Mouse (Mus musculus) frontal cortex, postnatal 25 days (tissue): ENCODE results near the gene Cltb.
A peak's percentile ranks its signal among the peaks of the same experiment; 100 is the strongest.

Experiments used
- DNase-seq, 2 experiments: peaks; one replicate each; pipeline ENCODE4 v3.0.0; 2022; ENCODE audit warnings: low spot score in 2 of 2

Cltb gene

DNA sequence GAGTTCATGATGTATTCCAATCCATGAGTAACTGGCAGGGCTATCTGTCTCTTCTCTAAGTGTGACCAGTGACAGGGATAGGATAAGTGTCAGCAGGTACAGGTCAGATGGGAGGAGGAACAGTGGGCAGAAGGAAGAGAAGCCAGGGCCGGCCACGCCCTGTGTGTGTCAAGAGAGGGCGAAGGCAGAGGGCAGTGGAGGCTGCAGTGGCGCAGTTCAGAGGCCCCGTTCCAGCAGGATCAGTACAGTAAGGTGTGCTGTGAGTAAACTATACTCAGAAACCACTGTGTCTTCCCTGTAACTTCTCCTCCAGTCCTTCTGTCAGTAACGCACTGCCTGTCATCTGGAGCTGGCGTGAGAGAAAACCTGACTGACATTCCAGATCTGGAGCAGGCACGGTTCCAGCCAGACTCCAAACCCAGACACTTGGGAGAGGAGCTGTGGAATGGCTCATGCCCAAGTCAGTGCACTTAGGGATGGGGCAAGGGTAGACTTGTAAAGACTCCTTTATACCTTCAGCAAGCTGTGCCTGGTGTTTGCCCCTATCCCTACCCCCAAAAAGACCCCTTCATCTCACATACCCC lies 14.9 kb downstream of the Cltb start:
- DNase-seq: no peak

DNA sequence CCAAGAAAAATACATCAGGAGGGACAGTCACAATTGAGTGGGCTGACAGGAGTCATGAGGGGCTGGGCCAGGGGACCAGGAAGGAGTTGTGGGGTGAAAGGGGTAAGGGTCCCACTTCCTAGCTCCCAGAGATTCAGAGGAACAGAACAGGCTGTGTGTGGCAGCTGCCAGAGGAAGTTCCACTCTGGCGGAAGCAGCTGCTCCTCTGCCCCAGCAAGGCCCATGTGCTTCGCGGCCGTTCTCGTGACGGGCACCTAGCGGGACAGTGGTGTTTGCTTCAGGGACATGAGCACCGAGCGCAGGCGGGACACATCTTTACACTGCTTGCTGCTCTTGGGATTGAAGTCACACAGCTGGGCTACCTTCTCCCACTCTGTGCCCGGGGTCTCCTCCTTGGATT lies 17.5 kb downstream of the Cltb start:
- DNase-seq: no peak

DNA sequence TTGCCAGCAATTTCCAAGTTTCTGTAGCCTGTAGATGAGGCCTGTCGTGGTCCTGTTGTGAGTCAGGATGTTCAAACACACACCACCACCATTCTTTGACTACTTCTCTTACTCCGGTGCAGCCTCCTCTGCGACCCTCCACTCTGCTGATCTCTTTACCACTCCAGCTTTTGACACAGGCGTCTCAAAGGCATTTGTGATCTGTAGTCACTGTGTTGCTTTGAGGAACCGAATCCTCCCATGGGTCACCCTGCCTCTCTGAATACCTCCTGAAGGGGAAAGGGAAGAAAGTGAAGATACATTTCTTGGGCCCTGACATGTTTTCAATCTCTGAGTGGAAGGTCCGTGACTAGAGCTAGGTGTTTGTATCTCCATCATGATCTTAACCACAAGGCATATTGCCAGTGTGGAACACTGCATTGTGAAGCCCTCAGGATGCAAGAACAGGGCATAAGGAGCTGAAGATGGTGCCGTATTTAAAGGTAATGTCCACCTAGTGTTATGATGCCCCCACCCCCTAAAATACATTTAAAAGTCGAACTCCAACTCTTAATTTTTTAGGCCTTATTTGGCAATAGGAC lies 19.3 kb downstream of the Cltb start:
- no peak for DNase-seq

DNA sequence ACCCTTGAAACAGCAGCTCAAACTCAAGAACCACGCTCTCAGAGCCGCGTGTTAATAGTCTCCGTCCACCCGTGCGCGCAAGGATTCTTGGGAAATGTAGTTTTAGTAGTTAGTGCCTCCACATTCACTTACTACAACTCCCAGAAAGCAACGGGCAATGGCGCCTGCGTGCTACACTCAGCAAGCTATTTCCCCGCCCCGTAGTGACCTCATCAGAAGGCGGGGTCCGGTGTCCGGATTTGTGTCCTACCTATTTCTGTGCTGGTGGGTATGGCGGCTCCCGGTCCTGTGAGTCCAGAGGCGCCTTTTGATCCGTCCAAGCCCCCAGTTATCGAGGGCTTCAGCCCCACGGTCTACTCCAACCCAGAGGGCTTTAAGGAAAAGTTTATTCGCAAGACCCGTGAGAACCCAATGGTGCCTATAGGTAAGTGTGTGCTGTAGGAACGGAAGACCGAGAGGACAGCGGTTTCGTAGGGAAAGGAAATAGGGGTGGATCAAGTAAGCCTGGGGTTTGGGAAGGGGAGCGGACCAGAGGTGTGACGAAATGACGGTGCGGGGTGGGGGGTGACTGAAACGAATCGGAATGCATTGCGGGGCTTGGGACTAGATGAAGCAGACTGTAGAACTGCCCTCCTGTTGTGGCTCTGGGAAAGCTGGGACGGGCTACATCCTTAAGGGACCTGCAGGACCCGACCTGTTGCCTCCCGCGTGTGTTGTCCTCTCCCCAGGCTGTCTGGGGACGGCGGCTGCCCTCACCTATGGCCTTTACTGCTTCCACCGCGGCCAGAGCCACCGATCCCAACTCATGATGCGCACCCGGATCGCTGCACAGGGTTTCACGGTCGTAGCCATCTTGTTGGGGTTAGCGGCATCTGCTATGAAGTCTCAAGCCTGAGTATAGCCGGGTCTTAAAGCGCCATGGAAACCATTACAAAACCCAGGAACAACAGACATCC lies 20.9 kb downstream of the Cltb start, which contains the start of the genes Nop16 and Higd2a:
Nop16 (minus strand) TSS at position 95 of the 956 bp plus-strand sequence.
Higd2a (plus strand) TSS at position 212 of the 956 bp plus-strand sequence.
- DNase-seq: peak; percentile 91 to 96

DNA sequence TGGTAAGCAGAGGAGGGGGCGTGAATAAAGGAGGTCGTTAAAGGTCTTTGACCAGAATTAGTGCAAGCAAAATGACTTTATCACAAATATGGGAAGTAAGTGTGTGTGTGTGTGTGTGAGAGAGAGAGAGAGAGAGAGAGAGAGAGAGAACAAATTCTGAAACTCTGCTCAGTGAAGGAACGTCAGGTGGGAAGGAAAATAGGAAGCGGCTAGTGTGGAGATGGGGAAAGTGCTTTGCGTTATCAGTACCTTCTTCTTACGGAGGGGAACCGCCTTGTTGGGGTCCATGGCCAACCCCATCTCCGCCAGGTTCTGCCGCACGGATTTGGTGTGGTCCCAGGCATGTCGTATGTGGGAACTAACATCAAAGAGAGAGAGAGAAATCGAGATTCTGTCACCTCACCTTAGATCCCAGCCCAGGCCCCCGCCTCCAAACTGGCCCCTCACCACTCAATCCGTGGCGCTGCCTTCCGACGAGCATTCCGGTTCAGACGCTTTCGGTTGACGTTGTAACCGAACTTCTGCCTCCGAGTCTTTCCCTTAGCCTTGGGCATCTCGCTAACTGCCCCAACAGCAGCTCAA lies 21.6 kb downstream of the Cltb start:
- DNase-seq: no peak

DNA sequence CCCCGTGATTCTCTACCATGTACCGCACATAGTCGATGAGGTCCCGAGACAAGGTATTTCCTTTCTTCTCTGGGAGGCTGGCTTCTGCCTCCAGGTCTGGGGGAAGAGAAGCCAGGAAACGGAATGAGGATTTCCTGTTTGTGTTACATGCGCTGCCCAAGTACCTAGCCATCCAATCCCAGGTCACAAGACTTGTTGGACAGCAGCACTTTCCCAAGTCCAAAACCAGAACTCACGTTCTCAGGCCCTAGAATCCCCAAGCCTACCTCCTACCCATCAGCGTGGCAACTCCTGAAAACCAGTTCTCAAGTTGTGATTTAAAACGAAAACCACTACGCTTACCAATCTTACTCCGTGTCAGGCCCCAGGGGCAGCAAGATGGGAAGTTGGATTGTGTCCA lies 25.3 kb downstream of the Cltb start:
- no peak for DNase-seq

DNA sequence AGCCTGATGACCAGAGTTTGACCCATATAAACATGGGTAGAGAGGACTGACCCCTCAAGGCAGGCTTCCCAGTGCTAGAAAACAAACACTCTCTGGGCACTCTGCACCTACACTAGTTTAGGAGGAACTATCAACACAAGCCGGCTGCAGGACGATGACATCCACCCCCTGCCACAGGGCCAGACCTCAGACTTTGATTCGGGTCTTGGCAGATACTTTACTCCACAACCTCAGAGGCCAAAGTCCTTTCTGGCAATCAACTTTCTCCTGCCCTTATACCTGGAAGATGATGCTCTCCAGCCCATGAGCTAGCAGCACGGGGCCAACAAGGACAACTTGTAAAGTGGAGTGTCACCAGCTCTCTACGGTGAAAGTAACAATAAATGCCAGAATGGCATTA lies 28.3 kb downstream of the Cltb start:
- DNase-seq: no peak

DNA sequence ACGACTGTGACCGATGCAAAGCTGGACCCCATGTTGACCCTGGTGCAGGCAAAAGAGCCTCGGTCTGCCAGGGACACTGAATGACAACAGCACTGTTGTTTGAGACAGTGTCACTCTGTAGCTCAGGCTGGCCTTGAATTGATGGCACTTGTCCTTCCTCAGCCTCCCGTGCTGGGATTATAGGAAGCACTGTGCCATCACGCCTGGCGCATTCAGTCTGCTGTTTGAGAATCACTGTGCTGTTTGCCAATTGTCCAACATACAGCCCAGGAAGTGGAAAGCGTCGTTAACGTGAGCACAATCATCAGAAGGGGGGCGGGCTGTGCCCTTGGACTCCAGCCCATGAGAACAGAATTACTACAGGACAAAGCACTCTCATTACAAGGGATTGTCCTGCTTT lies 29.0 kb downstream of the Cltb start:
- DNase-seq: no peak

DNA sequence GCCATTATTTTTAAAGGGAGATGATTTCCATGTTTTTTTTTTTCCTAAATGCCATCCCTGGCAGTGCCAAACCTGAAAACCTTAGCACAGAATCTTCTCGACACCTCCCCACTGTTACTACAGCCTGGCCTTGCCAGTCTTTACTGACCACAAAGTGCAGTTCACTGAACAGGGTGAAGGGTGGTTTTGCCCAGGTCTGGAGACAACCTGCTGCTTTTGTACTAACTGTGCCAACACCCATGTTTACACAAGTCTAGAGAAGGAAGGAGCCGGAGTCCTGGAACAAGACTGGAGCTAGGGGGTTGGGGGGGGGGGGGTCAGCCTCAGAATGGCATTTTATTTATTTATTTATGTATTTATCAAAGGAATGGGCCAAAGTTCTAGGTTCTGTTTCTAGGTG lies 29.8 kb downstream of the Cltb start:
- DNase-seq: no peak

DNA sequence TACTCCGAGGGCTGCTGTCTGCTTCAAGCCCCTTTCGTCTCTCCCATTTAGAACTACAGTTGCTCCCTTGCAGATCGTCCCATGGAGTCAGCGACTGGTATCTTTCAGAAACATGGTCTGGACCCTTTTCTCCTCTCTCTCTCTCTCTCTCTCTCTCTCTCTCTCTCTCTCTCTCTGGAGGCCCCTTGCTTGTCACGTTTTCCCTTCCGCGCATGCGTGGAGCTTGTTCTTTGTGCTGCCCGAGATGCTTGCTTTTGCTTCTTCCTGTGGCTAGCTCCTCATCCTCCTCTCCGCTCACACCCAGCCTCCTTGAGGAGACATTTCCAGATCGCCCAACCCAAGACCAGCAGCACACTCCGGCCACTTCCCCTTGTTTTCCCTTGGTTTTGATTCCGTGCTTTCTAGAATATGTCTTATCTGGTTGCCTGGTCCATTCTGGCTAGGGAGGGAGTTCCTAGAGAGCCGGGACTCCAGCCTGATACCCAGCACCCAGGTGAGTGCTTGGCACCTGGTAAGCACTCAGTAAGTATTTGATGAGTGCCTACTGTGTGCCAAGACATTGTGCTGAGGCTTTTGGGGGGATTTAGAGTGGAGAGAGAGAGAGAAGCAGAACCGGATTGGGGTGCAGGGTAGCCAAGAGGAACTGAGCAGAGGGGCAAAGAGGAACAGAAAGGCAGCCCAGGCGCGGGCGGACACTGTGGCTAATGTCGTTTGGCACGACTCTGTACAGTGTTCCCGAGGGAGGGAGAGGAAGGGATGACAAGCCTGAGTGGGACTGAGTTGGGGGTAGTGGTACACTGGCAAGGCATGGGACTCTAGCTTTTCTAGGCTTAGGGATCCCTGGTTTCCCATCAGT lies 33.3 kb downstream of the Cltb start:
- no peak for DNase-seq

DNA sequence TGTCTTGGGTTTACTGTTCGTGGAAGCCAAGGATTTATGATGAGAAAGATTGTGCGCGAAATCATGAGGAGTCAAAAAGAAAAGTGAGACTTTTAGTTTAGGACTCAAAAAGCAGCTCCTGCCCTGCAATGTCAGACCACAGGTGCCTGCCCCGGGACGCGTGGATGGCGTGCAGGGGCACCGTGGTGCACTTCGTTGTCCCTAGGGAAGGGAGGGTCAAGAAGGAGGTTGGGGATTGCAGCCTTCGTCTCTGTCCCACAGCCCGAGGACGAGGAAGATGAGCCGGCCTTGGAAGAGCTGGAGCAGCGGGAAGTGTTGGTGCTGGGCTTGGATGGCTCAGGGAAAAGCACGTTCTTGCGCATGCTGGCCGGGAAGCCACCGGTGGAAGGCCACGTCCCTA lies 35.7 kb downstream of the Cltb start:
- no peak for DNase-seq

DNA sequence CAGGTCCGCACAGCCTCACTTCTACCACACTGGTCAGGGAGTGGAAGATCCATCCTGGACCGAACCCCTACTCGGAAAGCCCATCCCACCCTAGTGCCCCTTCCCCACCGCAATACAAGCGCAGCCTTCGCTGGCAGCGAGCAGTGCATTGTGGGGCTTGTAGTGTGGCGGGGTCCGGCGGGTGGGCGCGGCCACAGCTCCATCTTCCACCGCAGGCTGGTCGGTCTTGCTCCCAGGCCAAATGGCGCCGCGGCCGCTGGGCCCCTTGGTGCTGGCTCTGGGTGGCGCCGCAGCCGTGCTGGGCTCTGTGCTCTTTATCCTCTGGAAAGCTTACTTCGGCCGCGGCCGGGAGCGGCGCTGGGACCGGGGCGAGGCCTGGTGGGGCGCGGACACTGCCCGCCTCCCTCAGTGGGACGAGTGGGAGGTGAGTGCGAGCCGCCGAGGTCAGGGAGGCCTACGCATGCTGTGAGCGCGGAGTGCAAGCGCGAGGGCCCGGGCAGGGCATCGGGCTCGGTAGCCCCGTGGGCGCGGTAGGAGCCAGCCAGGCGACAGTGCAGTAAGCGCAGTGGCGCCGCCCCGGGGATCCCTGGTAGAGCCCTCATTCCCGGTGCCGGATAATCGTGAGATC lies 36.2 kb downstream of the Cltb start, which contains the start of gene Arl10:
Arl10 (plus strand) TSS at position 162 of the 628 bp plus-strand sequence.
- peak; percentile 38 to 58 for DNase-seq

DNA sequence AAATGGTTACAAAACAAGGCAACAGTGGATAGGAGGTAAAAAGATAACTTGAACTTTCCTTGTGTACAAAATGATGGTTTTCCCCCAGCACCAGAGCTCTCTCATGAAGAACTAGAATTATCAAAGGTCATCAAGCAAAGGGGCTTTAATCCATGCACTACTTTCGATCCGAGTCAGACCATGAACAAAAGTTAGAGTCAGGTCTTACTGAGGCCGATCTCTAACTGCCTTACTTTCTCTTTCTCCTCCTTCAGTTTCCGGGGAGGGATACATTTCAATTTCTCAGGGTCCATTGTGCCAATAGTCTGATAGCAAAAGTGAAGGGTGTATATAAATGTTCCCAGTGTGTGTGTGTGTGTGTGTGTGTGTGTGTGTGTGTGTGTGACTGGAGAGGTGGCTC lies 38.5 kb downstream of the Cltb start:
- no peak for DNase-seq

DNA sequence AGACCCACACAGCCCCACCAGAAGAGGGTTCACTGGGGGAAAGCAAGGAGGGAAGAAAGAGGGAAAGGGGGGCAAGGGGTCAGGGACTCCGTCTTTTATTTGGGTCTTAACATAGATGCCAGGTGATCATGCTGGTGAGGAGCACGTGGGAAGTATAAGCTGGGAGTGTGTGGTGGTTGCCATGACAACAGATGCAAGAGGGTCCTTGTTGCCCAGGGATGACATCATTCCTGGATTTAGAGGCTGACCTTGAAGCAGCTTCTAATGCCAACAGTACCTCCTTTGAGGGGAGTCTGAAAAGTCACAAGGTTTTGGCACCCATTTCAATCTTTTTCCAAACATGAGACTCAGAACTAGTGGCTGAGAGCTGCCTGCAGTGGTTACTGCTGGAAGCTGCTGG lies 39.5 kb downstream of the Cltb start:
- DNase-seq: no peak

DNA sequence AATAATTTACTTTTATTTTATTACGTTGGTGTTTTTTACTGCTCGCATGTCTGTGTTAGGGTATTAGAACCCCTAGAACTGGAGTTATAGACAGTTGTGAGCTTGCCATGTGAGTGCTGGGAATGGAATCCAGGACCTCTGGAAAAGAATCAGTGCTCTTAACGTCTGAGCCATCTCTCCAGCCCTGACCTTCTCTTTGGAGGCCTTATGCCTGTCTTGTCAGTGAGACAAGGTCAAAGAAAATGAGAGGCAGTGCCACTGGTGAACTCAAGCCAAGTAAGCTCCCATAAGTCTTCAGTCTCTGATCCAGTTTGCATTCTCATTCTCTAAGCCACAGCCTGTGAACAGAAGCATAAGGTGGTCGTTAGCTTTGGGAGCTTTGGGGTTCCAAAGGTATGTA lies 40.4 kb downstream of the Cltb start:
- no peak for DNase-seq

DNA sequence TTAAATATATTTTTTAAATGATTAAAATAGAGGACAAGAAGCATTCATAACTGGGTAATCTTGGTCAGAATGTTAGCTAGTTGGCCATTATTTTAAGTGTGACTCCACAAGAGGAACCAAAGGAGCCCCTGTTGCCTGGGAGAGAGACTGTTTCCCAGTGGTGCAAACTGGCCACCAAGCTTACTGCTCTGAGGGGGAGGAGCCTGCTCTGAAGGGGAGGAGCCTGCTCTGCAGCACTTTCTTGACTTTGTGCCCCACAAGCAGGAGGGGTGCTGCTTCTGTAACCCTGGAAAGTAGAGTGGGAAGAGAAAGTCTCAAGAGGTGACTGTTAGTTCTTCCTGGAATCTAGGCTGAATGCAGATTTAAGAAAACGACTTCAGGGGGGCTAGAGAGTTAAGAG lies 41.9 kb downstream of the Cltb start:
- DNase-seq: no peak

DNA sequence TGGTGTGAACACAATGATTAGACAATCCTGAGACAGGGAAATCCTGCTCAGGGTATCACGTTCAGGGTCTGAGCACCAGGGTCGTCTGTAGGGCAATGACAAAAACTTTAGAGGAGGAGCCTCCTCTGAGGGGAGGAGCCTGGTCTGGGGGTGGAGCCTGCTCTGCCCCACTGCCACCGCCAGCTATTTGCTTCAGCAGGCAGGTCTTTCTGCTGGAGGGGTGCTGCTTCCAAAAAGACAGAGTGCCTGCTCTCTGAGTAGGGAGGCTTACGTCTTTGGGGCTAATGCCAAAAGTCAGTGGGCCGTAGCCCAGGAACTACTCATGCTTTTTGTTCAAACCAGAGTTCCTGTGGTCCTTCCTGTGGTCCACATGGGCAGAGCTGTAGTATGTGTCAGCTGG lies 42.8 kb downstream of the Cltb start:
- DNase-seq: no peak

DNA sequence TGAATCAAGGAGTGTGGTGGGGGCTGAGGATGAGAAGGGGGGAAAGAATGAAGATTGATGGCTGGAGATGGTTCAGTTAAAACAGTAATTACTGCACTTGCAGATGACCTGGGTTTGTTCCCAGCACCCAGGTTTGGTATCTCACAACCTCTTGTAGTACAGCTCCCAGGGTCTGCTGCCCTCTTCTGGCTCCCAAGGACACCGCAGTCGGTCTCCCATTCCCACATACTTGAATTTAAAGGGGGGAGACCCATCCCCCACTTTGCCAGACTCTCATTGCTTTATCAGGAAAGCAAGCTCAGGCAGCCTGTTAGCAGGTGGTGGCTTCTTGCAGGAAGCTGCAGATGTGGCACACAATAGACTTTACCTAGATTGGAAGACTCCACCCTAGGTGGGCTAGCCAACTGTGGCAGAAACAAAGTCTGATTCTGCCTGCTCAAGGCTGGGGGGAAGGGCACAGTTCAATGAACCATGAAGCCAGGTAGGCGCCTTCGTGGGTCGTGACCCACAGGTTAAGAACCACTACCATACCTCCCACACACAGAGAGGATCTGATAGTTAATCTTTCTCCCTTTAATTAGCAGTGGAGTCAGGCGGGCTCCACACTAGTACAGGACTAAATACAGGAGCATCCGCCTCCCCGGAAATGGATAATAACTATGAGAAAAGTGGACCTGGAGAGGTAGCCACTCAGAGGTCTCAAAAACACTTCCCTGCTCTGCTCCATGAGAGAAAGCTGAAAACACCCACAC lies 45.4 kb downstream of the Cltb start:
- DNase-seq: no peak

DNA sequence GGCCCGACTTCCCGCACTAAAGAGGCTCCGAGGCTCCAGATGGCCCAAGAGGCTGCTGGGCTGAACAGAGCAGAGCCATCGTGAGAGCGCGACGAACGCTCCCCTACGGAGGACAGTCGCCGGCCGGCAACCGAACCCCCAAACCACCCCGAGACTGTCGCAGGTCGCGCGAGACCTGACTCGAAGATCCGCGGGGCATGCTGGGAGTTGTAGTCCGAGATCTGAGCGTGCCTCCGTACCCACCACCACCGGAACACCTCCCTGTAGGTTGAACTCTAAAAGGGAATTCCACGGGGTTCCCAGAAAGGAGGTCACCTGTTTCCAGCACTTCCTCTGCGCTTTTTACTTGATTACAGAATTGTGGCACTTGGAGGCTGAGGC lies 46.0 kb downstream of the Cltb start, which contains the start of gene 4833439L19Rik:
4833439L19Rik (minus strand) TSS at position 235 of the 381 bp plus-strand sequence.
- peak; percentile 83 to 88 for DNase-seq
